Mouse (Mus musculus): ENCODE measurements at regions not wholly inside any gene's neighbourhood (a gene's known extent, or its start where the extent isn't known, plus 50 kb on each side); places are given as distances from the start of the nearest gene placed in this dataset.
A peak's percentile ranks its signal among the peaks of the same experiment; 100 is the strongest.

- no peak for DNase-seq (ENCODE audit: low spot score in 2 of 2)
- intact Hi-C loops (cut with DNase I) = no loop called here
These were observed 139.2 kb downstream of the Ttc32 start for GRCm38 (mm10) chr12:9169008-9169407.

- intact Hi-C loops (cut with DNase I) = no loop called here
- DNase-seq (ENCODE audit: low spot score in 2 of 2) = no peak
These were observed 143.9 kb downstream of the Ttc32 start for GRCm38 (mm10) chr12:9173680-9174079.

DNA sequence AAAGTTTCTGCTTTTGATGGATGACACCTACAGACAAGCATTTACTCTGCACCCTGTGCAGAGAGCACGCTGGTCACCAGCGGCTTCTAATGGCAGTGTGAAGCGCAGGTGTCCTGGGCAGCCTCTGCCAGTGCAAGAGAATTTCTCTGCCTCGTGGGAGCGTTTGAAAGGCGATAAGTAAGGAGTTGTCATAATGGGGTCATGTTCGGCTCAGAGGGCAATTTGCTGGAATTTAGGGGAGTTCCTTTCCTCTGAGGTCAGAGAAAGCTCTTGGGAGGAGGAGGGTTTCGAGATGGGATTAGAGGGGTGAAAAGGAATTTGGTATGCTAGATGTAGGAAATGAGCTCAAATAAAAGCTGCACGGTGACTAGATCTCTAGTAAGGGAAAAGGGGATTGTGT is 144.5 kb downstream of the Ttc32 start:
- intact Hi-C loops (cut with DNase I) = no loop called here
- no peak for DNase-seq (ENCODE audit: low spot score in 2 of 2)

- peak in 1 of 2 experiments; percentile 10 for DNase-seq (ENCODE audit: low spot score in 2 of 2)
- intact Hi-C loops (cut with DNase I) = no loop called here
These were observed 146.4 kb downstream of the Ttc32 start for GRCm38 (mm10) chr12:9176198-9176597.

DNA sequence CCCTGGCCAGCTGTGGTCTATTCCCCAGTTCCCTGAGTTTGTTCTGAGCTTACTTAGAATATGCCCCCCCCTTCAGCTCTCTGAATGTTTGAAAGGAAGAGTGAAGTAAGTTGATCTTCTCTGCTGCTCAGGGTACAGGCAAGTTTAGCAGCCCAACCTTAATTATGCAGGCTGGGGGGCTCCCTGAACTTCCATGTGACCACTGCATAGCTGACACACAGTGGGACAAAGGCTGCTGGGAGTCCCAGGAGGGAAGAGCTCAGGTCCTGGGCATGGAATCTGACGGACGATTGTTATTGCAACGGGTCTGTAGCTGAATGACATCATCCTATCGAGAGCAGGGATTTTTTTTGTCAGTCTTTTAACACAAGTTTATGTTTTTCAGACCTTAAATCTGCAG is 148.8 kb downstream of the Ttc32 start:
- no peak for DNase-seq (ENCODE audit: low spot score in 2 of 2)
- intact Hi-C loops (cut with DNase I) = no loop called here

GRCm38 (mm10) chr12:9180677-9181076 is 150.9 kb downstream of the Ttc32 start:
- no peak for DNase-seq (ENCODE audit: low spot score in 2 of 2)
- intact Hi-C loops (cut with DNase I) = no loop called here

DNA sequence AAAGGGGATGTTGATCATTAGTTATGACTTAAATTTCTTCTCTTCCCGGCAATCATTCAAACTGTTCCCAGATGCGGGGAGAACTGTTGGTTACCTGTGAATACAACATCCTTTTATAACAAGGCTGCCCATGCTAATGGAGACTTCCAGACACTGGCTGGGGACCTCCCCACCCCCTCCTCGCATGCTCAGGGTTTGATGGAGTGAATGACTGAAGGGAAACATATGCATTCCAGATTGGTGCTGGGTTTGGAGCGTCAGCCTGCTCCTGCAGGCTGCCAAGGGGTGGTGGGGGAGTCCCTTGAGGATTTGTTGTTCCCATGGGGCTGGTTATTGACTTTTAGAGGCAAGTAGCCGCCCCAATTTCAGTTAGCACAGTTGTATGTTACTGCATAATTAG is 161.9 kb downstream of the Ttc32 start:
- intact Hi-C loops (cut with DNase I) = no loop called here

DNA sequence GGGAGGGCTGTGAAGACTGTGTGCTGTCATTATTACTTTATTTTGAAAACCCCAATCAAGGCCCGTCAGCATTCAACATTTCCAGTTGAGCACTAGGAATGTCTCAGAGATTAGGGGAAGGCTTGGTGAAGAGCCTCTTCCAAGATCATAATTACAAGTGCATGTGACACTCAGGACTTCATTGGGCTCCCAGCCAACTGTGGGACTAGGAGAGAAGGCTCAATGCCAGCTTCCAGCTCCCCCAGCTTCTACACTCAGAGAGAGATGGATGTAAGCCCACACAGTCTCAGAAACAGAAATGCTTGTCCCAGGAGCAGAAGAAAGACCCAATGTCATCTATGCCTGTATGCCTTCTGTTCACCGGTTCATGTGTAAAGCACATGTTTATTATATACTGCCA is 169.5 kb downstream of the Ttc32 start:
- peak in 1 of 2 experiments; percentile 8 for DNase-seq (ENCODE audit: low spot score in 2 of 2)
- intact Hi-C loops (cut with DNase I) = no loop called here

More for the DNA sequence above, 161.9 kb downstream of the Ttc32 start:
- DNase-seq (ENCODE audit: low spot score in 2 of 2) = no peak

GRCm38 (mm10) chr12:9212211-9212610 is 182.4 kb downstream of the Ttc32 start:
- DNase-seq (ENCODE audit: low spot score in 2 of 2) = no peak
- intact Hi-C loops (cut with DNase I) = no loop called here

GRCm38 (mm10) chr12:9224971-9225370 is 195.2 kb downstream of the Ttc32 start:
- intact Hi-C loops (cut with DNase I) = no loop called here
- DNase-seq (ENCODE audit: low spot score in 2 of 2) = no peak

- intact Hi-C loops (cut with DNase I) = no loop called here
- DNase-seq (ENCODE audit: low spot score in 2 of 2) = no peak
These were observed 198.1 kb downstream of the Ttc32 start for GRCm38 (mm10) chr12:9227901-9228300.

DNA sequence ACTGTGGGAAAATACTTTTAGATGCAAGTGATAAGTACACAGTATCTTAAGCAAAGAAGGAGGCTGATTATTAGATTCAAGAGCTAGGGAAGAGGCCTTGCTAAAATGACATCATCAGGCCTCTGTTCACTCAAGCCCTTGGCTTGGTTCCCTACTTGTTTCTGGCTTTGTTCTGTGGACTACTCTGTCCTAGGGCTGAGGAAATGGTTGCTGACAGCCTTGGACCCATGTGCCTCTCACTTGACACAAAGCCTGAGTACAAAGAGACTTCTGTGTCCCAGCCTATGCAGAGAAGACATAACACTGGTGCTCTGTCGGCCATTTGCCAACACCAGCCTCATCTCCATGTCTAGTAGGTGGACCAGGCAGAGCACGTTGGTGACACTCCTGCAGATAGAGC is 198.7 kb downstream of the Ttc32 start:
- intact Hi-C loops (cut with DNase I) = no loop called here
- DNase-seq (ENCODE audit: low spot score in 2 of 2) = no peak

- no peak for DNase-seq (ENCODE audit: low spot score in 2 of 2)
- intact Hi-C loops (cut with DNase I) = no loop called here
These were observed 200.2 kb downstream of the Ttc32 start for GRCm38 (mm10) chr12:9229981-9230380.

- DNase-seq (ENCODE audit: low spot score in 2 of 2) = no peak
- intact Hi-C loops (cut with DNase I) = no loop called here
These were observed 200.8 kb downstream of the Ttc32 start for GRCm38 (mm10) chr12:9230576-9230975.

DNA sequence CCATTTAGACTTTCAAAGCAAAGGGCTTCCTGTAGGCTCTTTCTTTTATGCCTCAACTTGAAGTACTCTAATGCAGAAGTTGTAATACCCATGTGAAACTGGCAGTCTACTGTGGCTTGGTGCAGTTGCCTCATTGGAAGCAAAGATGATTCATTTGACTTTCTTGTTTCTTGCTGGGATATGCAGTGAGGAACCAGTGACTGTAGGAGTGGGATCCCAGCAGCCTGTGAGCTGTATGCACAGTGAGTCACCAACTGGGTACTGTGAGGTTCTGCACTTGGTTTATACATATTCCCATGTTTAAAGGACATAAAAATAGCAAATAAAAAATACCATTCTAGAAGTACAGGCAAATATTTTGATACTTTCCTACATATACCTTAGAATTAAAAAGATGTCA is 202.6 kb downstream of the Ttc32 start:
- intact Hi-C loops (cut with DNase I) = no loop called here
- peak; percentile 7 to 21 for DNase-seq (ENCODE audit: low spot score in 2 of 2)

DNA sequence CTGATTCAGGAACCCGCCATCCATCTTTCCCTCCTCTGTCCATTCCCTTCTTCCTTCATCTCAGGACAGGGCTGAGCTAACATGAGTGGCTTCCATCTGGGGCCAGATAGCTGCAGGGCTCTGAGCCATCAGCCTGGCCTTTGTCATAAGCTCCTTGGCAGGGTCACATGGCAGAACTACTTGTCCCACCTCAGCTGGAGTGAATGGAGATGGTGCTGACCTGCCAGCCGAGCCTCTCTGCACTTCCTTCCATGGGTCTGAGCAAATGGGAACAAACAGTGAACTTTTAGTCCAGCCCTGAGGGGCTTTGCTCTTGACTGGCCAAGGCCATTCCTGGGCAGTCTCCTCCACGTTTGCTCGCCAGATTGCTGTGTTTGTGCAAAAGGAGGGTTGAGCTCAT is 206.1 kb downstream of the Ttc32 start:
- intact Hi-C loops (cut with DNase I) = no loop called here
- DNase-seq (ENCODE audit: low spot score in 2 of 2) = no peak

DNA sequence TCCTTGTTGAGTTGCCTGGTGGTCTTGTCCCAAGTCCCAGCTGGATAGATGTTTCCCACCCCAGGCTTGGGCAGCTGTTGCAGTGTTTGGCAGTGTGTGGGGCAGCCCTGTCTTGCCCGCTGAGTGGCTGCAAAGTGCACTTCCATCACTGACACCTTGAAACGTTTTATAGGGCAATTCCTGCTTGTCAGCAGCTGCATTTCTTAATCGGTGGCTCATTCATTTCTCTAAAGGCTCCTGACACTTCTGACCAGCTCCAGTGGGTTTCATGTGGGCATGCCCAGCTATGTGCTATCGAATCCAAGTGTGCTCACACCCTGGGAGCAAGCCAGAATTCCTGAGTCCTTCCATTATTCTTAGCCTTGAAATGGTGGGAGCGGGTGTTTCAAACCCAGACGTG is 207.7 kb downstream of the Ttc32 start:
- DNase-seq (ENCODE audit: low spot score in 2 of 2) = no peak
- intact Hi-C loops (cut with DNase I) = no loop called here

GRCm38 (mm10) chr12:9237955-9238354 is 208.2 kb downstream of the Ttc32 start:
- intact Hi-C loops (cut with DNase I) = no loop called here
- DNase-seq (ENCODE audit: low spot score in 2 of 2) = no peak

DNA sequence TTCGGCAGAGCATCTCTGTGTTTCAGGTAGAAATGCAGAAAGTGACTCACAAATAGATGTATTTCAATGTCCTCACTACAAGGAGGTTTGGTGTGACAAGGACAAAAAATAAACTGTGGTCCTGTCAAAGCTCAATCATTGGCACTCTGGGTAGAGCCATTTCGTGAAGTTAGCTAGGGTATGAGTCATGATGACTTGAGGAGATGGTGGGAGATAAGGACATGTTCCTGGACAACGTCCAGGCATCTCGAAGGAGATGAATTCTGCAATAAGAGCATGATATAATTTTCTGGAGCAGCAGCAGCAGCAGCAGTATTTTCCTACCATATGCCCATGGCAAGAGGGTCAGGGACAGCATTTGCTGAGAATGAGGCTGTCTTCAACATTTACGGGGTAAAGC is 217.7 kb downstream of the Ttc32 start:
- intact Hi-C loops (cut with DNase I) = no loop called here
- peak; percentile 7 to 34 for DNase-seq (ENCODE audit: low spot score in 2 of 2)

GRCm38 (mm10) chr12:9251772-9252171 is 222.0 kb downstream of the Ttc32 start:
- intact Hi-C loops (cut with DNase I) = no loop called here
- peak; percentile 35 to 51 for DNase-seq (ENCODE audit: low spot score in 2 of 2)

DNA sequence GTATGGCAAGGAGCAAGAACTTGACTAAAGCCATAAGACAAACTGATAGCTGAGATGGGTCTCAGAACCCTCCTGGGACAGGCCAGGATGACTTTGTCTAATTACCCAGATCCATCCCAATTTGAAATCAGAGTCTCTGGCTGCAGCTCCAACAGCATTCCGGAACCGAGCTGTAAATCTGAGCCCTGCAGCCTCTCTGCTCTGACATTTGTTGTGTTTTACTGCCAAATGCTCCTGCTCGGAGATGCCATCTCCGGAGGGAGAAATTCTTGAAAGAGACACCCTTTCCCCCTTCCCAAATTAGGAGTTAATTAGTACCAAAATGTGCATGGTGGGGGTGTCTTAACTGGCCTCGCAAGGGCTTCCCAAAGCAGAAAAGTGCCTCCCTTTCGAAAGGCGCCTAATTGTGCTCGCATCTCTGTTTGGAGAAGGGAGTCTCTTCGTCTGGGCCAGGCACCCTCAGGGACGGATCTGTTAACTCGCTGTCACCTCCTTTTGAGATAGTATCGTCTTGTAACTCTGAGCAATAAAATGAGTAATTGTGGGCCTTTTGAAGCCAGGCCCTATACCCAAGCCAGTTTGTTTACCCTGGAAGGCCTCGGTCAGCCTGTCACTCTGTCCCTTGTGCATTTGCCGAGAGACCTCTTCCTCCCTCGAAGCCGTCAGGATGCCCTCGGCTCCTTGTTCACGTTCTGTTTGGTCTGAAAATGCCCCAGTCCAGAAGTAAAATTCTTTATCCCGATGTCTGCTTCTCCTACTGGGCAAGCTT is 223.7 kb downstream of the Ttc32 start:
- DNase-seq (ENCODE audit: low spot score in 2 of 2) = no peak
- intact Hi-C loops (cut with DNase I) = no loop called here
